Mouse (Mus musculus): ENCODE measurements around the gene Krt32.

Krt32 gene

GRCm38 (mm10) chr11:100087861-100088260 is at the start of gene Krt32:
Gene Krt32 (minus strand): TSS chr11:100088226.
- no peak for DNase-seq (ENCODE audit: low read depth)

- no peak for DNase-seq (ENCODE audit: low read depth)
These were observed 49.7 kb upstream of the Krt32 start for GRCm38 (mm10) chr11:100137693-100138092.

GRCm38 (mm10) chr11:100136559-100136958 is 48.5 kb upstream of the Krt32 start:
- no peak for DNase-seq (ENCODE audit: low read depth)

GRCm38 (mm10) chr11:100135731-100136130 is 47.7 kb upstream of the Krt32 start, which contains the start of gene Krt15:
Gene Krt15 (minus strand): TSS chr11:100135928.
- no peak for DNase-seq (ENCODE audit: low read depth)

- no peak for DNase-seq (ENCODE audit: low read depth)
These were observed 36.9 kb upstream of the Krt32 start for GRCm38 (mm10) chr11:100124901-100125300.

- DNase-seq (ENCODE audit: low read depth), result no peak
These were observed 33.4 kb upstream of the Krt32 start, which contains the start of gene Krt13 for GRCm38 (mm10) chr11:100121466-100121865. Gene Krt13 (minus strand): TSS chr11:100121566.

GRCm38 (mm10) chr11:100120331-100120730 is 32.3 kb upstream of the Krt32 start:
- no peak for DNase-seq (ENCODE audit: low read depth)

- no peak for DNase-seq (ENCODE audit: low read depth)
These were observed 25.7 kb upstream of the Krt32 start for GRCm38 (mm10) chr11:100113742-100114029.

GRCm38 (mm10) chr11:100112935-100113741 is 25.1 kb upstream of the Krt32 start:
- no peak for DNase-seq (ENCODE audit: low read depth)

- no peak for DNase-seq (ENCODE audit: low read depth)
These were observed 17.6 kb upstream of the Krt32 start, which contains the start of gene Krt36 for GRCm38 (mm10) chr11:100105576-100106122. Gene Krt36 (minus strand): TSS chr11:100105626.

- DNase-seq (ENCODE audit: low read depth), result no peak
These were observed 14.8 kb upstream of the Krt32 start for GRCm38 (mm10) chr11:100102693-100103429.

- DNase-seq (ENCODE audit: low read depth), result no peak
These were observed 12.4 kb upstream of the Krt32 start for GRCm38 (mm10) chr11:100100391-100100790.

GRCm38 (mm10) chr11:100097819-100098218 is 9.8 kb upstream of the Krt32 start:
- no peak for DNase-seq (ENCODE audit: low read depth)

- no peak for DNase-seq (ENCODE audit: low read depth)
These were observed 8.1 kb upstream of the Krt32 start, which contains the start of gene Krt35 for GRCm38 (mm10) chr11:100096141-100096540. Gene Krt35 (minus strand): TSS chr11:100096241.

- DNase-seq (ENCODE audit: low read depth), result no peak
These were observed 476 bp upstream of the Krt32 start for GRCm38 (mm10) chr11:100088378-100089025.

GRCm38 (mm10) chr11:100073873-100074272 is 14.2 kb downstream of the Krt32 start:
- no peak for DNase-seq (ENCODE audit: low read depth)

- no peak for DNase-seq (ENCODE audit: low read depth)
These were observed 20.6 kb downstream of the Krt32 start for GRCm38 (mm10) chr11:100067293-100068036.

GRCm38 (mm10) chr11:100066236-100067010 is 21.6 kb downstream of the Krt32 start:
- DNase-seq (ENCODE audit: low read depth), result no peak

- no peak for DNase-seq (ENCODE audit: low read depth)
These were observed 29.2 kb downstream of the Krt32 start for GRCm38 (mm10) chr11:100058875-100059274.
